Mouse (Mus musculus) adrenal gland, postnatal 36 days (tissue): Measurements from ENCODE around the gene Cadps. TPM values are rescaled to one million over a fixed set of nuclear protein-coding genes. Genes with fewer than 3 reads are reported as not detected.
A peak's percentile ranks its signal among the peaks of the same experiment; 100 is the strongest.

Experiments used
- DNase-seq, 2 experiments: peaks; one replicate each; pipeline ENCODE4 v3.0.0; 2021; ENCODE audit warnings: mixed read lengths in 1 of 2
- long read RNA-seq, 2 experiments: library from polyadenylated mRNA; stranded (forward); transcript quantifications; one replicate each; pipeline ENCODE4 v2.0.0; 2021; ENCODE audit warnings: borderline sequencing depth in 2 of 2
- total RNA-seq, 2 experiments: library from RNA; stranded (reverse); gene quantifications; 2 replicates each; pipeline ENCODE4 v1.2.3; 2021

Cadps gene
- total RNA-seq: 1 to 10 TPM; 7.4 to 8.8 TPM
- long read RNA-seq, experiment 1, partial matches to known transcripts: 0 of 2 reads
- long read RNA-seq, experiment 1, other reads (novel, unspliced or antisense): 2 of 2 reads
- long read RNA-seq, experiment 2, partial matches to known transcripts: 0 of 1 reads
- long read RNA-seq, experiment 2, other reads (novel, unspliced or antisense): 1 of 1 reads

GRCm38 (mm10) chr14:12822491-12823219 lies at the start of gene Cadps:
TSS of gene Cadps (minus strand) at chr14:12823079.
- peak in 1 of 2 experiments; percentile 8 for DNase-seq

GRCm38 (mm10) chr14:12869605-12870004 lies 46.7 kb upstream of the Cadps start:
- DNase-seq: no peak

GRCm38 (mm10) chr14:12865258-12865657 lies 42.4 kb upstream of the Cadps start:
- no peak for DNase-seq

GRCm38 (mm10) chr14:12843860-12844259 lies 21.0 kb upstream of the Cadps start:
- no peak for DNase-seq

GRCm38 (mm10) chr14:12839471-12839870 lies 16.6 kb upstream of the Cadps start:
- no peak for DNase-seq

- no peak for DNase-seq
These were observed 16.1 kb upstream of the Cadps start for GRCm38 (mm10) chr14:12838949-12839348.

- DNase-seq: no peak
These were observed 15.4 kb upstream of the Cadps start for GRCm38 (mm10) chr14:12838323-12838722.

- DNase-seq: no peak
These were observed 15.0 kb upstream of the Cadps start for GRCm38 (mm10) chr14:12837902-12838301.

- DNase-seq: peak; percentile 54 to 66
These were observed 902 bp upstream of the Cadps start for GRCm38 (mm10) chr14:12823781-12824180.

- DNase-seq: peak; percentile 29 to 41
These were observed 918 bp downstream of the Cadps start for GRCm38 (mm10) chr14:12821831-12822490.

GRCm38 (mm10) chr14:12821156-12821813 lies 1.6 kb downstream of the Cadps start:
- DNase-seq: no peak

GRCm38 (mm10) chr14:12820149-12820548 lies 2.7 kb downstream of the Cadps start:
- DNase-seq: no peak

GRCm38 (mm10) chr14:12818442-12818841 lies 4.4 kb downstream of the Cadps start:
- DNase-seq: no peak

GRCm38 (mm10) chr14:12812072-12812471 lies 10.8 kb downstream of the Cadps start:
- no peak for DNase-seq

GRCm38 (mm10) chr14:12802995-12803394 lies 19.9 kb downstream of the Cadps start:
- DNase-seq: no peak

- no peak for DNase-seq
These were observed 21.8 kb downstream of the Cadps start for GRCm38 (mm10) chr14:12801100-12801499.

GRCm38 (mm10) chr14:12798926-12799325 lies 24.0 kb downstream of the Cadps start:
- DNase-seq: no peak

GRCm38 (mm10) chr14:12784296-12784695 lies 38.6 kb downstream of the Cadps start:
- no peak for DNase-seq

- no peak for DNase-seq
These were observed 42.9 kb downstream of the Cadps start for GRCm38 (mm10) chr14:12780016-12780415.

- no peak for DNase-seq
These were observed 44.9 kb downstream of the Cadps start for GRCm38 (mm10) chr14:12777990-12778389.

- DNase-seq: no peak
These were observed 54.0 kb downstream of the Cadps start for GRCm38 (mm10) chr14:12768870-12769269.

GRCm38 (mm10) chr14:12753237-12753636 lies 69.6 kb downstream of the Cadps start:
- DNase-seq: no peak

- no peak for DNase-seq
These were observed 71.1 kb downstream of the Cadps start for GRCm38 (mm10) chr14:12751821-12752220.
